Mouse (Mus musculus) ES-CJ7 (cell line): ENCODE data around the gene Gm17783.
"Not testable (repeated sequence)": the region's sequence is repeated elsewhere in the genome, so short reads cannot be mapped to it uniquely, and the experiment has no call there.

Experiments
- DNase-seq: peaks from one replicate; pipeline ENCODE4 v3.0.0; 2011; ENCODE audit warnings: low read depth, low spot score

Gm17783 gene

DNA sequence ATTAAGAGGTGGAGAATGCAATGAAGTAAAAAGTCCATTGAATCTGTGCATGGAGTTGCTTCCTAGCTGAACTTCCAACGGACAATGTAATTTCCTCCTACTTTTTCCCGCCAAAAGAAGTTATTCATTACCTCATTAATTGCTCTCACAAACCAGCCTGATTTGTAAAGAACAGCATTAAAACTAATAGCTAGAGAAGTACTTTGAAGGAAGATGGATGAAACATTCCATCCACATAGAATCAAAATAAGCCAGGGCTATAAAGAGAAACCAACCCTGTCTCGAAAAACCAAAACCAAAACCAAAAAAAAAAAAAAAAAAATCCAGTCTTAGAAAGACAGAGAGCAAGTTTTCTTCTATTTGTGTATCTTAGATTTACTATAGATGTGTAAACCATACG, at the start of gene Gm17783:
TSS of gene Gm17783 (minus strand) at position 101 of the 400 bp plus-strand sequence.
- no peak for DNase-seq

DNA sequence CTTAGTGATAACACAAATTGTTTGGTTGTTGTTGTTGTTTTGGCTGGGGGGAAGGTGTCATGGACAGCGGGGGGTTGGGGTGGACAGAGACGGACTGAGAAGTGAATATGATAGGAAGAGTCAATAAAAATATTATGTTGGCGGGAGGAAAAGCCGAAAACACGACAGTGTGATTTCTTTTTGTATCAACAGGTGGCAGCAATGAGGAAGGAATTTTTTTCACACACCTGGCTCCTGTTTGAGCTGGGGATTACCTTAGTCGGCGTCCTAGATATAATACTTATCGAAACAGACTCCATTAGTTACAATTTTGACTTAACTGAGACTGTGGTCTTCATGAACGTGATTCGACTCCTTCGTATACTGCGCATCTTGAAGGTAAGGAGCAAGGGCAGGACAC, 48.0 kb upstream of the Gm17783 start:
- no peak for DNase-seq

DNA sequence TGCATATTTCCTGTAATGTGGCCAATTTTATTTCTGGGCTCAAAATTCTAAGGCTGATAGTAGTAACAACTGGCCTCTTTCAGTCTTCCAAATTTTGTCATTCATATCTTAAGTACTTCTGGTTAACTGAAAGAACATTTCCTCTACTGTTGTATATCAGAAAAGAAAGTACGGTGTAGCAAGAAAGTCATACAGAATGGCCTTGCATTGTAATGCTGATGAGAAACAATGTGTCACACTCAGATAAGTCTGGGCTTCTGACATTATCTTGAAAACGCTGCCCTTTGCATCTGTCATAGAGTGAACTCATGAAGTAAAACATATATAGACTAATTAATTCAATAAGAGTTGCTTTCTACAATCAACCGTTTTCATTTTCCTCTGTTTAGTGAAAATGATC, 40.5 kb upstream of the Gm17783 start:
- no peak for DNase-seq

DNA sequence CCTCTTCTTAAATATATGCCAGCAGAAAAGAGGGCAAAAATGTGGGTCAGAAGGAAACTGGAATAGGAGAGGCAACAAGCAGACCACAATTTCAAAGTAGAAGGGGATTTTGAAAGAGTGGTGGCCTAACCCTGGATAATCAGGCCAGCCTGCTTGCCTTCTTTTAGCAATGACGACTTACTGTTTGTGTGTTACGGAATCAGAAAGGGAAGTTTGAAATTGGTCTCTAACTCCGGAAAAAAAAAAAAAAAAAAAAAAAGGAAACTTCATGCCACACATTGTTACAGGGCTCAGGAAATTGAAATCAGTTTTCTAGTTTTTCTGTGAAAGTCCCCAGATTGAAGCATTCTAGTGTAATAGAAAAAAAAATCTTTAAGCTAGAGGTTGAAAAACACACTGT, 29.9 kb upstream of the Gm17783 start:
- no peak for DNase-seq

DNA sequence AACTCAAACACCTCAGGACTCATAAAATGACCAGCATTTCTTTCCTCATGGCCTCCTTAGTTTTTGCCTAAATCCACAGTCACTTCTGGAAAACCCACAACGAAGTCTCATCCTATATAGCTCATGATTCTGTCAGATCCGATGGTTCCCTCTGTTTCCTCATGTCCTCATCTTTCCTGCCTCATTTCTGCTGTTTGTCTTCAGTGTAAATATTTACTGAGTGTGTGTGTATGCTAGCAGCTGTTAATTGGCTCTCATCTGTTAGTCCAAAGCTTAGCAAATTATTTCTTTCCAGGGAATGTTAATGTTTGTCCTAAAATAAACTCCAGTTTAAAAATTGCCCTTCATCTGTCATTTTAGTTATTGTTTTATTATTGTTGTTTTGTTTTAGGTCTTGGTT, 19.7 kb upstream of the Gm17783 start:
- DNase-seq: no peak

DNA sequence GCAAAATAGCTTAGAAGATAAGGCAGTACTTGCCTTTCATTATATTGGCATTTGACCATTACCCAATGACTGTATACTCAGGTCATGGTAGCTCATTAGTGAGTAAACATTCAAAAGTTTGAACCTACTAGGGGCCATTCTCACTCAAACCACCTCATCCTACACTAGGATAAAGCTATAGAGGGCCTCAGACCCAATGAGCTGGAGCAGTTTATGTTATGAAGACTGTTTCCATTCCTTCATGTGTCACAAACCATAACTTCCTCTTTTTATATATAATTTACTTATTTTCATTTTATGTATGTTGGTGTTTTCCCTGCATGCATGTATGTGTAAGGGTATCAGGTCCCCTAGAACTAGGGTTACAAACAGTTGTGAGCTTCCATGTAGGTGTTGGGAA, 16.1 kb upstream of the Gm17783 start:
- no peak for DNase-seq

DNA sequence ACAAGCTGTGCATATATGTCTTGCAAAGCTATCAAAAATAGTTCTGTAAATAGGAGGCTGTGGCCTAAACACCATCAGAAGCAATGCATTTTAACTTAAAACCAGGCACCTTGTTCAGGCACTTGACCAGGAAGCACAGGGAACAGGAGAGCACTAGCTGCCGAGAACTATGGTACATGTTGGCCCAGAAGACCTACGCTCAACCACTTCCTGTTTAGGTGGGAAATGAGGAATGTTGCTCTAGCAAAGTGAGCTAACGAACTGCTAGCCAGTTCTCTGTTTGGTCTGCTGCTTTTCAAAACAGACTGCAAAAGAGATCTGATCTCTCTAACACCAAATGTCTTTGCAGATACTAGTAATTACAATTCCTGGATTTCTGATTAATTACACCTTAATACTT, 12.5 kb upstream of the Gm17783 start:
- no peak for DNase-seq

DNA sequence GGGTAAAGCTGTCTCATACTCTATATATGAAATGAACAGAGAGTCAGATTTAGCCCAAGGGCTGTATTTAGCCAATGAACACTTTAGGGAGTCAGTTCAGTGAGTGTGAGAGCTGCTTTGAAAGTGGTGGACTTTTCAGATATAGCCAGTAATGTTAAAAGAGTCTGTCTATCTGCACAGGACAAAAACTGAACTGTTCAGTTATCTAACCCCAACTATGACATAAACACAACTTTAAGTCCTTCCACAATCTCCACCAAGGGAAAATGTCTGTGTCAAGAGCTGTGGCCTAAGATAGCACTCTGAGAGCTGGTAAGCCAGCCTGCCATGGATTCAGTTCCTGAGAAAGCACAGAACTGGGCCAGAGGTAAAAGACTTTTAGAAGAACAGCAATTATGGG, 10.3 kb upstream of the Gm17783 start:
- no peak for DNase-seq

DNA sequence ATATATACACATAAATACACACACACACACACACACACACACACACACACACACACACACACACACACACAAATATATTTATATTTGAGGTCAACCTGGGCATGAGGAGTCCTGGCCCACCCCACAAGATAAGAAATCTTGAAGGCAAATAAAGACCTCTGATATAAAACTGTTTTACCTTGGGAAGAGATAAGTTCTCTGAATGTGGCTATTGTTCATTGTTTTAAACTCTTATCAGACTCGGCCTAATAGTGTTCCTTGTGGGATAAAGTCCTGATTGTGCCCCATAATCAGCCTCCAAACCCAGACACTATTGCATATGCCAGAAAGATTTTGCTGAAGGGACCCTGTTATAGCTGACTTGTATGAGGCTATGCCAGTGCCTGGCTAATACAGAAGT, 6.5 kb upstream of the Gm17783 start:
- DNase-seq: not testable (repeated sequence)

DNA sequence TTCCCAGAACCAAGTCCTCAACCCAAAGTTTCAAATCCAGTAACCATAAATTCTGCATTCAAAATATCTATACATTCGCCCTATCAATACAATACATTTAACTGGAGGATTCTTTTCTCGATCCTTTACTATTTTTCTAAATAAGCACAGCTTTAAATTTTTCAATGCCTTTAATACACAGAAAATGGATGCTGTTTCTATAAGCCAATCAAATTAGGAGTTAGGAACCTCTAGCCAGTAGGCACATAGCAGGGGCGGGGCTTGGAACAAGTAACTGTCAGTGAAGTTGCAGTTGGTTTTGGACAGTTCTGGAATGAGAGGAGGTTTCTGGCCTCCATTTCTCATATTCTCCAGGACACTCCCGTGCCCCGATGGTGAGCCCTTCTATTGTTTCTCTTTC, 3.2 kb upstream of the Gm17783 start, which contains the start of gene Slc9c1:
TSS of gene Slc9c1 (plus strand) at position 301 of the 400 bp plus-strand sequence.
- no peak for DNase-seq

DNA sequence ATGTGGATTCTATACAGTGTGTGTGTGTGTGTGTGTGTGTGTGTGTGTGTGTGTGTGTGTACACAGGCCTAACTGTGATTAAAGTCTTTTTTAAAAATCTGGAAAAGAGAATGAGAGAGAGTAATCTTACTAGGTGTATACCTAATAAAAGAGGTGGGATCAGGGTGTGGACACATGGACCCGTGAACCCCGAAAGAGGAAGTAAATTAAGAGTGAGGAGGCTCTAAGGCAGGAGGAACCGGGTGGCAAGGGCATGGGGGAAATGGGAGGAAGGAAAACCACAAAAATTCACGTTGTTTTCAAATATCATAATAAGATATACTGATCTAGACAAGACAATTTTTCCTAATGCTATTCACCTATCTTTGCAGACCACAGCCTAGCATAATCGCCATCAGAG, 6.3 kb downstream of the Gm17783 start:
- DNase-seq: no peak

DNA sequence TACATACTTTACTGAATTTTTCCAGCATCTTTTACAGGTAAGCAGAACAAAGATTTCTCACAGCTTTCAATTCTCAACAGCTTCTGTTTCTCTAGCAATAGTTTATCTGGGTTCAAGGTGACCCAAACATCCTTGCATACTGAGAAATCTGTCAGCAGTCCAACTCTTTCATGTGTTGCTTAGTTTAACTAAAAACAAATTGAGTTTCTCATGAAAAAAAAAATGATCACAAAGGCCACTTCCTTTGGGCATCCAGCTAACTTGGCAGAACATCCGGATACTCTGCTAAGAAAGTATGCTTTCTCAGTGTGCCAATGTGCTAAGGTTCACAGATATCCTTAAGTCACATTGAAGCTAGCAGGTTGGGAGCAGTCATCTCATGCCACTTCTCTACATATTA, 36.5 kb downstream of the Gm17783 start:
- DNase-seq: no peak

DNA sequence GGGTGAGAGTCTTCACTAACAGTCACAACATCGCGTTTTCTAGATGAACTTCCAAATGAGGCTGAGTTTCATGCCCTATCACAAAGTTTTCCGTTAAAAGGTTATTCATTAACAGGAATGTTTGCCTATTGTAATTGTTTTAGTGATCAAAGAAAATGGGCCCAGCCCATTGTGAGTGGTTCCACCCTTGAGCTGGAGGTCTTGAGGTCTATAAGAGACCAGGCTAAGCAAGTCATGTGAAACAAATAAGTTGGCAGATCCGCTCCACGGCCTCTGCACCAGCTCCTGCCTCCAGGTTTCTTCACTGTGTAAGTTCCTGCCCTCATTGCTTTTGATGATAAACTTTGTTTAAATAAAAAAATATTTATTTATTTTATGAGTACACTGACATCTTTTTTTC, 38.9 kb downstream of the Gm17783 start, which contains the start of gene Gm609:
TSS of gene Gm609 (minus strand) at position 43 of the 400 bp plus-strand sequence.
- DNase-seq: no peak

DNA sequence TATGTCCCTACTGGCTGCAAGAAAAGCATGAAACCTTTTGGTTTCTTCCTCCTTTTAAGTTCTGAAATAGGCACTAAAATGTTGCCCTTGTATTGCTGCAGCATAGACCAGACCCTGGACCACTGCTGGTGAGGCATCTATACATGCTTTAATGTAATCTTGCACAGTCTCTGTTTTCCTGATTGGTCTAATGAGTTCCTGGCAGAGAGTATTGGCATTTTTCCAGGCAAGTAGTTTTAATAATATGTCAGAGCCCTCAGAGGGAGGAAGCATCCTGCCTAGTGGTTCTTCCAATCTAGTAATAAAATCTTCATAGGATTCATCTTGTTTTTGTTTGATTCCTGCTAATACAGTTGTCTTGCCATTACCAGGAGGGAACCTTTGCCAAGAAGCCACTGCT, 54.9 kb downstream of the Gm17783 start:
- DNase-seq: no peak

DNA sequence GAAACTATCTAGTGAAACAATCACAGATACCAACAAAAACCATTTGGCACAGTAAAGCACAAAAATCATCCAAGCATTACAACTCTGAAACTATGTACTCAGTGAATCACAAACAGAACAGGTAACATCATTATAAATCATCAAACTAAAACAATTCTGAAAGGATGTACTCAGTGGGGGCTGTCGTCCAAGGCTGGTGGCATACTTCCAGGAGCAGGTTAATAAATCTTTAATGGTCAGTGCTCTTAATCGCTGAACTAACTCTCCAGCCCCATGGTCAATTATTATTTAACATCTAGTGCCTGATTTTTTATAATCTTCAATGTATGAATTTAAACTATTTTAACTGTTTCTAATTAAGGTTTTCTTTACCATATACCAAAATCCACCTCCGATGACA, 60.0 kb downstream of the Gm17783 start:
- DNase-seq: not testable (repeated sequence)
